Mouse (Mus musculus) heart, adult 2 months (tissue): ENCODE results near the gene Tsks.

Experiments
- EP300 ChIP-seq: fragments of 200-500 bp; IDR thresholded peaks from 2 replicates; pipeline ENCODE4 v1.6.1; 2011; ENCODE audit warnings: low read depth, low read length, control low read depth; ENCODE audit not compliant: insufficient read depth
- POLR2A ChIP-seq: fragments of 200-500 bp; IDR thresholded peaks from 2 replicates; pipeline ENCODE4 v1.6.1; 2011; ENCODE audit warnings: mild to moderate bottlenecking, low read depth, low read length, control low read depth; ENCODE audit not compliant: insufficient read depth

GRCm38 (mm10) chr7:44986879-44987718 is 44.1 kb downstream of the Tsks start:
- 0 out of 2 replicates have a peak, but pooled peaks have one; percentile 4 for TF ChIP-seq EP300
- peak; percentile 85 for TF ChIP-seq POLR2A
